Mouse (Mus musculus): ENCODE data around the gene Ints11. TPM values are rescaled to one million over a fixed set of nuclear protein-coding genes. Genes with fewer than 3 reads are reported as not detected.
A peak's percentile ranks its signal among the peaks of the same experiment; 100 is the strongest.

Ints11 gene
- total RNA-seq, 2 experiments from 2014 or later: 14.7 to 14.9 TPM

- peak; percentile 45 to 55 for DNase-seq
These were observed 21.6 kb upstream of the Ints11 start for GRCm38 (mm10) chr4:155847591-155848352.

GRCm38 (mm10) chr4:155848434-155849095 lies 20.8 kb upstream of the Ints11 start:
- DNase-seq: no peak

GRCm38 (mm10) chr4:155849391-155849790 lies 20.0 kb upstream of the Ints11 start:
- no peak for DNase-seq

- DNase-seq: no peak
These were observed 19.4 kb upstream of the Ints11 start for GRCm38 (mm10) chr4:155849792-155850451.

- DNase-seq: no peak
These were observed 18.0 kb upstream of the Ints11 start for GRCm38 (mm10) chr4:155851368-155851767.

GRCm38 (mm10) chr4:155851951-155852411 lies 17.4 kb upstream of the Ints11 start:
- peak in 1 of 2 experiments; percentile 44 for DNase-seq

GRCm38 (mm10) chr4:155853421-155853820 lies 15.9 kb upstream of the Ints11 start:
- no peak for DNase-seq

GRCm38 (mm10) chr4:155854991-155855390 lies 14.4 kb upstream of the Ints11 start:
- no peak for DNase-seq

- DNase-seq: no peak
These were observed 13.3 kb upstream of the Ints11 start for GRCm38 (mm10) chr4:155856071-155856470.

- DNase-seq: no peak
These were observed 12.5 kb upstream of the Ints11 start for GRCm38 (mm10) chr4:155856881-155857280.

- DNase-seq: peak in 1 of 2 experiments; percentile 56
These were observed 10.0 kb upstream of the Ints11 start for GRCm38 (mm10) chr4:155859318-155859717.

- no peak for DNase-seq
These were observed 7.6 kb upstream of the Ints11 start for GRCm38 (mm10) chr4:155861787-155862186.

- DNase-seq: no peak
These were observed 6.3 kb upstream of the Ints11 start, which contains the start of gene Tas1r3 for GRCm38 (mm10) chr4:155863001-155863400. TSS of gene Tas1r3 (minus strand) at chr4:155863362.

- peak in 1 of 2 experiments; percentile 39 for DNase-seq
These were observed 590 bp upstream of the Ints11 start for GRCm38 (mm10) chr4:155868614-155869298.

- no peak for DNase-seq
These were observed 2.1 kb downstream of the Ints11 start for GRCm38 (mm10) chr4:155871404-155871803.

GRCm38 (mm10) chr4:155883587-155883986 lies 14.2 kb downstream of the Ints11 start:
- peak in 1 of 2 experiments; percentile 50 for DNase-seq

GRCm38 (mm10) chr4:155886330-155886729 lies 17.0 kb downstream of the Ints11 start:
- DNase-seq: no peak

GRCm38 (mm10) chr4:155887674-155888073 lies 18.3 kb downstream of the Ints11 start:
- no peak for DNase-seq

- DNase-seq: no peak
These were observed 18.8 kb downstream of the Ints11 start for GRCm38 (mm10) chr4:155888181-155888580.

GRCm38 (mm10) chr4:155889316-155889715 lies 20.0 kb downstream of the Ints11 start:
- DNase-seq: no peak

- DNase-seq: no peak
These were observed 21.7 kb downstream of the Ints11 start for GRCm38 (mm10) chr4:155891011-155891471.

- DNase-seq: peak; percentile 96 to 98
These were observed 22.2 kb downstream of the Ints11 start, which contains the start of the genes Pusl1 and Acap3 for GRCm38 (mm10) chr4:155891551-155892001. TSS of gene Pusl1 (minus strand) at chr4:155891781. TSS of gene Acap3 (plus strand) at chr4:155891822.

Measured in heart, adult 18-20 months (tissue).